Mouse (Mus musculus): ENCODE data around the gene Aifm1.

DNA sequence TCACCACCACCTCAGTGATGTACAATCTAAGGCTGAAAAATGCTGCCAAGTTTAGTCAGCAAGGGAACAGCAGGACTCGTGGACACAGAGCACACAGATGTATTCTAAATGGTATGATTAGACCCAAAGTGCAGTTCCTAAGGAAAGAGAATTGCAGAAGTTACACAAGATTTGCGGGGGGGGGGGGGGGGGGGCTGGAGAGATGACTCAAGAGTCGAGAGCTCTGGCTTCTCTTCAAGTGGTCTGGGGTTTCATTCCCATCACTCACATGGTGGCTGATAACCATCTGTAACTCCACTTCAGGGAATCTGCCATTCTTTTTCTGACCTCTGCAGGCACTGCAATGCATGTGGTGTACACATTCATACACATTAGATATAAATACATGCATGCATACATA is 13.1 kb upstream of the Aifm1 start:
- TF ChIP-seq CTCF (IDR thresholded peaks at IDR 0.05; ENCODE audit: control insufficient read depth, insufficient read depth, insufficient read length) (no peak), USF1 (IDR thresholded peaks at IDR 0.05; ENCODE audit: low read depth) (no peak), FOSL1 (IDR thresholded peaks at IDR 0.05; ENCODE audit: insufficient read depth, low read length, poor library complexity, severe bottlenecking) (no peak)

Measured in C2C12 (cell line).